Mouse (Mus musculus) common myeloid progenitor, adult 5-6 weeks (primary cell): ENCODE measurements at regions not wholly inside any gene's neighbourhood (a gene's known extent, or its start where the extent isn't known, plus 50 kb on each side); places are given as distances from the start of the nearest gene placed in this dataset.
A peak's percentile ranks its signal among the peaks of the same experiment; 100 is the strongest.

ENCODE experiments used
- ATAC-seq: replicated peaks from 2 replicates; pipeline ENCODE4 v1.8.0; 2016; ENCODE audit warnings: low read depth, mild to moderate bottlenecking, moderate TSS enrichment, inconsistent platforms; ENCODE audit not compliant: poor library complexity, severe bottlenecking

DNA sequence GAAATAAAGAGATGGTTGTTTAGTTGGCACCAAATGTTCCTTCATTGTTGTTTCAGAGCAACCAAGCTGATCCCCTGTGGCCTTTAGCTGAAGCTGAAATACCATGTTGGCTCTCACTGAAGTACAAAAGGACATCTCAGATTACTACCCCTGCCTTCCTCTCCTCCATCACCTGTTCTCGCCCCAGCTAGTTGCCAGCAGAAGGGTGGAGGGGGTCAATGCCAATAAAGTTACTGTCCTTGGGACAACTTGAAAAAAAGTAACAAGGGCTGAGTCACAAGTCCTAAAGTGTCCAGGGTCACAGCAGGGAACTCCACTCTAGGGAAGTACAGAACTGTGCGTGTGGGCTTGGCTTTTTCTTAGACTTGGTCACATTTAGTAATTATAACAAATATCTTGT lies 216.0 kb downstream of the Lnpk start:
- ATAC-seq, result no peak

DNA sequence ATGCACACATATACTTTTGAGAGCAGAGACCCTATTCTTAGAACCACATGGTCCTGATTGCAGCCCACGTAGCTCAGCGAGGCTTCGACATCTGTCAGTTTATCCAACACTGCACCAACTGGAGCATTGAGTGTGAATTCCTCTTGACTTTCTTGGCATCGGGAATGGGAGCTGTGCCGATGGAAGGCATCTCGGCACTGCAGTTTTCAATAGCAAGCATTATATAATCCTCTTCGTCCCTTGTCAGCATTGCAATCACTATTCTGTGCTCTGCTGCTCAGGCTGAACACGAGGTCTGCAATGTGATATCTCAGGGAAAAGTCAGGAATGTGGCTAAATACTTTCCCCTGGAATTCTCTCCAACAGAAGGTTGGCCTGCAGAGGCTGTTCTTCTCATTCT lies 224.6 kb downstream of the Lnpk start:
- no peak for ATAC-seq

DNA sequence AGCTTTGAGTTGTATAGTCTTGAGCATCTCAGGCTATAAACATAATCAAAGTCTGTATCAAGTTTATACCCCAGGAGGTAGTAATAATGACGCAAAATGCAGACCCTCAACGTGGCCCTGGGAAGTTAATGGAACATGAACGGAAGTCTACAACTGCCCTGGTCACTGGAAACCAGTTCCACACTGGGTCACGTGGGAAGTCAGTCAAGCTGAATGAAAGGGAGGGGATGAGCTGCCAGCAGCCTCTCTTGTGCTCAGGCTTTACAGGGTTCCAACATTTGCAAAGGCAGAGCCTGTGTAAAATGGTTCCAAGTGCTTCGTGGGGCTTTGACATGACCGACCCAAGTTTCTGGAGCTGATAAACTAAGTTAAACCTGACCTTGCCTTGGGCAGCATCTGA lies 229.4 kb downstream of the Lnpk start:
- ATAC-seq, result no peak

DNA sequence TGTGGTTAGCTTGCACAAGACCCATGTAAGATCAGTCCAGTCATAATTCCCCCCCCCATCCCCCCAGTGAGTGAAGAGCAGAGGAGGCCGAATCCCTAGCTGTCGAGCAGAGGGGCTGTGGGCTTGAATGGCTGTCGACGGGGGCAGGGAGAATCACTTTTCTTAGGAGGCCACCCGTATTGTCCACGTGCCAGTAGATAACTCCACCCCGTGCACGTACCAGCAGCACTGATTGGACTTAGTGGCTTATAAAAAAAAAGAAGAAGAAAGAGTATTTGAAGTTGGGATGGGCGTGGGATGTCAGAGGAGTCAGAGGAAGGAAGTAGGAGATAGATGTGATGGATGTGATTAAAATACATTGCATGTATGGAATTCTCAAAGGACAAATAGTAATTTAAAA lies 272.9 kb downstream of the Lnpk start:
- no peak for ATAC-seq

DNA sequence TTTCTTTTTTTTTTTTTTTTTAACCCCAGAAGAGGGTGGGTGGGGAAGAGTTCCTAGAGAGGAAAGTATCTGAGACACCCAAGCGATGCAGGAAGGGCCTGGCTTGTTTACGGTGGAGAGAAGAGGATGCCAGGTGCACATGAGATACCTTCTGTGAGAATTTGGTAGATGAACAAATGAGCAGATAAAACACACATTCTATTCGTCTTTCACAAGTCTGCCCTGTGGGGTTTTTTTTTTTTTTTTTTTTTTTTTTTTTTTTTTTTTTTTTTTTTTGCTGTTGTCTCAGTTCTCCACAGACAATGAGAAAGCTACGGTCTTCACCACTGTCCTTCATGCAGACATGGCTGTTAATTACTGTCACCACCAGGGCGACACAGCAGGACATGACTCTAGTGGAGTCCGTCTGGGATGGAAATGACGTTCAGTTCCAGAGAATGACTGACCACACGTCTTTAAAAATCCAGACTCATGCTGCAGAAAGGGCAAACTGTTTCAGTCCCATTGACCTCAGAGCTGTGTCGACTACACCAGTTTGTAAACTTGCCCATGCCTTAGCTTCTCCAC lies 278.3 kb downstream of the Lnpk start:
- no peak for ATAC-seq

- peak; percentile 71 for ATAC-seq
These were observed 278.9 kb downstream of the Lnpk start for GRCm38 (mm10) chr2:74300366-74300791.

DNA sequence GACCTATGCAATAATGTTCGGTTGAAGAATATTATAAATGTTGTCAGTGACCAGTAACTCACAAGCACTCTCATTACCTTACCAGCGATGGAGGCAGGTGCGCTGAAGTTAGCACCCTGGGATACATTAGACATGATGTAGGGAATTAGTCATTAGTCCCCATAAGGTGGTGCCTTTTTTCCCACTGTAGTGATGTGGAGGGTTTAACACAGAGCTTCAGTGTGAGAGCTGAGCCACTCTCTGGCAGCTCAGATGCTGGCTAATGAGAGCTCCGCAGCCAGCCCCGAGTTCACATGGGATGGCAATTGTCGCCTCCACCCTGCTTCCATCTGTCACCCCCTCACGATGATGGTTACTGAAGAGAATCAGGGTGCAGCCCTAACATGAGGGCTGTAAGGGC lies 286.6 kb downstream of the Lnpk start:
- no peak for ATAC-seq

DNA sequence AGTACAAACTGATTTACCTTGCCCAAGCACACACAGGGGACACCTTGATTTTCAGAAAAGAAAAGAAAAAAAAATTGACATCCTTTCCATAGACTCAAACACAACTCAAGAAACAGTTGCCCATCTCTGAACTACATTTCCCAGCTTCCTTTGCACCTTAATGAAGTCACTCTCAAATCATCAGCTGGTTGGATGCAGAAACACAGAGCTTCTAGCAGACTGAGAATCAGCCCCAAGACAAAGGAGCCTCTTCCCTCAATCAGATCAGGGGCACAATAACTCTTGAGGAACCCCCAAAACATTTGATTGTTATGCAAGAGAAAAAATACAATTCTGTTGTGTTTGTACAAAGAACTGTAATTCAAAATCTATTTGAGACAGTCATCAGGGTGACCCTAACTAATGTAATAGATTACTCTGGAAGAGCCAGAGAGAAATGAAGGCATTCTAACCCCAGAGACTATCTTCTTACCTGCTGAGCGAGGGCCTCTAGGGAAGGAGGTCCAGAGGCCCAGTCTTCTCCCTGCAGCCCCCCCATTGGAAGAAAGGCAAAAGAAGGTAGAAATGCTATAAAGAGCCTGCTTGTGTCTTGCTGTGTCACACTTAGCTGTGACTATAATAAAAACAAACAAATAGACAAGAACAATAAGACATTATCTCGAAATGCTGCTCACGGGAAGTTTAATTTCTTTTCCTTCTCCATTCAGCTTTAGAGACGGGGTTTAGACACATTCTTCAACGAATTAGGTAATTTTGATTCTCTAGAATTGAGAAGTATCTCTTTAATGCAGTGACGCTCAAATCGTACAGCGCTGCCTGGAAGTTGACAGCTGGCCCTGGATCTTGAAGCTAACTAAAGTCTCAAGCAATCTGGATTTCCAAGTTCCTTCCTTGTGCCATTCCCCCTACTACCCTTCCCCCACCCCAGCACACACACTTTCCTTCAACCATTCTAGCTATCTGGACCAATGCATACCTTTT lies 287.5 kb downstream of the Lnpk start:
- no peak for ATAC-seq

GRCm38 (mm10) chr2:74285624-74286023 lies 293.6 kb downstream of the Lnpk start:
- no peak for ATAC-seq

DNA sequence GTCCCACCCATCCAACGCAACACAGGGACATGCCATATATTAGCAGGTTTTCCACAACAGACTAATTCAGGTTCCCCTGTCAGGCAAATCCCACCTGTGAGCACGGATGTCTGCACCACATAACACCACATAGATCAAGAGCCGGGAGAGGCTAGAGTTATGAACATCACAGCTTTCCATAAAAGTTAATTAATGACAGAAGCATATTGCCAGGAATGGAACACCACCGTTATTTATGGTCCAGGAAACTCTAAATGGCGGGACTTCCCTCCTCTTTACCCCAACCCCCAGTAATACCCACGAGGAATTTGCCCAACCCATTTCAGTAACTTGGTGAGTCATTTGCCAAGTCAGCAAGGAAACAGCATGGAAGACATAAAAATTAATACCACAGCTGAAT lies 314.3 kb downstream of the Lnpk start:
- ATAC-seq, result no peak

DNA sequence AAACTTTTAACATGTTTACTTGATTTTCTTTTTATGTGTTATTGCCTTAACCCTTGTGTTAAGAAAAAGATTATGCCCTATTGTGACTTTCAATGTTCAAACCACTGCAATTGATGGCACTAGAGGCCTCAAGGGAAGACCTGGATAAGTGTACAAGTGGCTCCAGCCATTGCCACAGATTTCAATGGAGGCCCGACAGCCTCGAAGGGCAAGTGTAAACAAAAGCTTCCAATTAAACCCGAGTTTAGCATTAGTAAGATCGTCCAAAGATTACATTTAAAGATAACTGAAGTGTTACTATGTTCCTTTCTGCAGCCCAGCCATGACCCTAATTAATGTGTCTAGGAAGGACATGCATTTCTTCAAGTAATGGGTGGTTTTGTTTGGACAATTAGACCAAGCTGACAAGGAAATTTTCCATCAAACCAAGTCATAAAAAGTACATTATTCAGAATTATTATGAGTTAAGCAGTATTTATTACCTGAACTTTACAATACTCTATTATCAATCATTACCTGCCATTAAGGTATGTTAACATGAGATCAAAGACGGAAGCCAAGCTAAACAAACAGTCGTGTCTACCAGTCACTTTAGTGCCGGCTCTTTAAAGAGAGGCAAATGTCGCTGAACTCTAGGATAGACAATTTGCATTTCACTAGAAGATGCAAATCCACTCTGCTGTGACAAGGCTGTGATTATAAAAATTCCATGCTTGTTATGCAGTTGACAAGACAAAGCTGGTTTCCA lies 322.0 kb downstream of the Lnpk start:
- no peak for ATAC-seq

DNA sequence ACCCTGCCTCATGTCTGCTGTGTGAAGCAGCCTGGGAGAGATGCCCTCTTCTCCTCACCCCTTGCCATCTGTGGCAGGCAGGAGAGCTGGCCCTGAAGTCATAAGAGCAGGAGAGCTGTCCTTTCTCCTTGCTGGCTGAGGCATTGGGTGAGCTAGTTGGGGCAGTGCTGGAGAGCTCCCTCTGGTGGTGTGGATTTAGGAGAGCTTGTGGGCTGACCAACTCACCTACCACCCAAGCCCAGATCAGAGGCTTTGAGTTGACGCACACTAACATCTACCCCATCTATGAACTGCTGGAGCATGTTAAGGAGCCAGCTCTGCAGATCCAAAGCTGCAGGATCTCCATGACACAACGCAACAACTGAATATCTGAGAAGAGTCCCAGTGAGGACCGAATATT lies 331.7 kb downstream of the Lnpk start:
- no peak for ATAC-seq

- no peak for ATAC-seq
These were observed 332.6 kb downstream of the Lnpk start for GRCm38 (mm10) chr2:74246631-74247030.

GRCm38 (mm10) chr2:74244203-74244602 lies 333.1 kb upstream of the Atp5g3 start:
- no peak for ATAC-seq

DNA sequence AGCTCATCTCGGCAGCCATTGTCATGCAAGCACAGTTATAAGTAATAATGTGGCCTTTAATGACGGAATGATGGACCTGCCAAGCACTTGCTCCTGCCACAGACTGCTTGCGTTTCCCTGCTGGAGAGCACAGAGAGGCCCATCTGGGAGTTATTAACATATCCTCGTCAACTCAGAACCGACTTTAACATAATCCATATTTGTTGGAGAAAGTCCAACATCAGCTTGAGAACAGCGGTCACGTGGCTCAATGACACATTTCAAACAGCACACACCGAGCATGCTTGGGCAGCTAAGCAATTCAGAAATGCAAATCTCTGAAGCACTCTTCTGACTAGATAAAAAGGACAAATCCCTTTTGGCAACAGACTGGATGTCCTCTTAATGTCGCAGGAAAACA lies 332.7 kb upstream of the Atp5g3 start:
- ATAC-seq, result no peak

DNA sequence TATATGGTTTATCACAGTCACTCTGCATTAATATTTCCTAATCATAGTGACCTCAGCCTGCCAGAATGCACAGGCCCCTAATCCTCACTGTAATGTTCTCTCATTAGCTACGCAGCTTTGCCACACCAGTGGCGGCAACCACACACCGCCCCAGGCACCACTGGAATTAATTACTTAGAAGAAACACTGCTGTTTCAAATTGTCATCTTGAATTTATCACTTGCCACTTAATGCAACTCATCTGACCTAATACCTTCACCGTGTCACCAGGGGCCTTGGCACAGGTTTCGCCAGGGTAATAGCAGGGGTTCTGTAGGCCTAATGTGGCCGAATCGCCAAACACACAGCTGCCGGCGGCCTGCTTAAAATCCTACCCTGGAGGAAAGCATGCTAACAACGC lies 328.5 kb upstream of the Atp5g3 start:
- no peak for ATAC-seq

- no peak for ATAC-seq
These were observed 306.3 kb upstream of the Atp5g3 start for GRCm38 (mm10) chr2:74217437-74217836.

- no peak for ATAC-seq
These were observed 299.1 kb upstream of the Atp5g3 start for GRCm38 (mm10) chr2:74210210-74210609.

GRCm38 (mm10) chr2:74209421-74209917 lies 298.3 kb upstream of the Atp5g3 start:
- ATAC-seq, result no peak

GRCm38 (mm10) chr2:74207440-74207839 lies 296.3 kb upstream of the Atp5g3 start:
- no peak for ATAC-seq

GRCm38 (mm10) chr2:74202776-74203175 lies 291.6 kb upstream of the Atp5g3 start:
- ATAC-seq, result no peak
